Mouse (Mus musculus): ENCODE measurements at regions not wholly inside any gene's neighbourhood (a gene's known extent, or its start where the extent isn't known, plus 50 kb on each side); places are given as distances from the start of the nearest gene placed in this dataset.

DNA sequence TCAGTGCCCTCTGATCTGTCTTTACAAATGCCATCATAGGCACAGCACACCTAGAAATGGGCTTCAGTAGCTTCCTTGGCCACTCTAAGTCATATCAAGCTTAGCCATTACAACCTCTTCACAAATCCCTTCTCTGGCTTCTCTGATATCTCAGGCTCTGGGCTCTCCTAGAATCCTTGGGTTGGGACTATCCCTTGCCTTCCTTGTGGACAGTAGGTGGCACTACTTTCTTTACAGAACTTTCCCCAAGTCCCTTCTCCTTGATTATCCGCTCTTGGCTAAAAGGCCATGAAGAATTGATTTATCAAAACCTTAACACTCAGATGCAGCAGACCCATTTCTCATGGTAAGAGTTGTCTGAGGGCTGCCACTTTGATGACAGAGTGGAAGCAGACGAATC is 96.8 kb upstream of the Vstm2b start:
- no peak for ATAC-seq
- H3K36me3 ChIP-seq (ENCODE audit: control insufficient read depth, insufficient read depth), result no peaks in the 10 kb centered on the region
- no peak overlapping the region for H3K9ac ChIP-seq (replicated peaks; ENCODE audit: low read depth, low read length)
- H3K9me3 ChIP-seq (ENCODE audit: control insufficient read depth, low read length), result no peaks in the 10 kb centered on the region
- WGBS, result 63% methylated on average over 2 of the region's 2 CpGs
- H3K4me2 ChIP-seq (ENCODE audit: low read length), result no peak overlapping the region
- no peaks in the 10 kb centered on the region for H3K4me1 ChIP-seq (replicated peaks; ENCODE audit: control insufficient read depth, insufficient read depth, low read length)
- H3K27me3 ChIP-seq (replicated peaks; ENCODE audit: control insufficient read depth, insufficient read depth, low read length), result no peaks in the 10 kb centered on the region
- no peak overlapping the region for H3K4me3 ChIP-seq (replicated peaks; ENCODE audit: low read length)
- H3K27ac ChIP-seq (ENCODE audit: low read length), result no peak overlapping the region

DNA sequence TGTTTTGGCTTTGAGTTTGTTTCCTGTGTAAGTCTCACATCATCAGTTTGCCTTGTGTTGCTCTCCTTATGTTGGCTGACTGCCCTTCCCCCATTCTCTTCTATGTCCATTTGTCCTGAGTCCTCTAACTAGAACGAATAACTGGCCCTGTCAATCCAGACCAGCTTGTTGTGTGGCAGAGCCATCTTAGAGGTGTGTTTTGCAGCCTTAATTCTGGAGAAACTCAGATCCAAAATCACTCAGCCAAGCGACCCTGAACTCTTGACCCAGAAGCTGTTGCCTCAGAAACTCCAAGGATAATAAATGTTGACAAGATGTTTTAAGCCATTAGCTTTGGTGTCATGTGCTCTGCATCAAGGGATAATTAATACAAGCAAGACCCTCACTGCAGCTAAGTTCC is 92.9 kb upstream of the Vstm2b start:
- no peak overlapping the region for H3K4me2 ChIP-seq (ENCODE audit: low read length)
- no peak overlapping the region for H3K9ac ChIP-seq (replicated peaks; ENCODE audit: low read depth, low read length)
- H3K27me3 ChIP-seq (replicated peaks; ENCODE audit: control insufficient read depth, insufficient read depth, low read length), result no peaks in the 10 kb centered on the region
- H3K9me3 ChIP-seq (ENCODE audit: control insufficient read depth, low read length), result no peaks in the 10 kb centered on the region
- no peak overlapping the region for H3K4me3 ChIP-seq (replicated peaks; ENCODE audit: low read length)
- 49% methylated on average over 2 of the region's 2 CpGs for WGBS
- H3K27ac ChIP-seq (ENCODE audit: low read length), result no peak overlapping the region
- no peak for ATAC-seq
- H3K4me1 ChIP-seq (replicated peaks; ENCODE audit: control insufficient read depth, insufficient read depth, low read length), result no peaks in the 10 kb centered on the region
- H3K36me3 ChIP-seq (ENCODE audit: control insufficient read depth, insufficient read depth), result no peaks in the 10 kb centered on the region

DNA sequence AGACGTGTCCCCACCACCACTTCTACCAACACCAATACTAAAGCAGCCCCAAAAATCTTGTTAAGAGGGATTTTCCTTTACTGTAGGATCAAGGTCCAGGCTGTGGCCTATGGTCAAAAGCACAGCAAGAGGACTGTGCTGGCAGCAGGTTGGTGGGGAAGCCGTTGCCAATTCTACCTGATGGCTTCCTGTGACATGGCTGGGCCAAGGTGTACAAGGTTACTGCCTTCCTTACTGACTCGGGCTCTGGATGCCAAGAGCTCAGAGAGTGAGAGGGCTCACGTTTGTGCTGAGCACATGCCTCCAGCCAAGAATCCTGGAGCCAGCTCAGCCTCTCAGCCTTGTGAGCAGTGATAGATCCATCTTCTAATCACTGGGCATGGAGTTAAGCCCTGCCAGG is 92.3 kb upstream of the Vstm2b start:
- Histone ChIP-seq H3K9me3 (ENCODE audit: control insufficient read depth, low read length) (no peaks in the 10 kb centered on the region), H3K9ac (replicated peaks; ENCODE audit: low read depth, low read length) (no peak overlapping the region)
- 84% methylated on average over 4 of the region's 4 CpGs for WGBS

DNA sequence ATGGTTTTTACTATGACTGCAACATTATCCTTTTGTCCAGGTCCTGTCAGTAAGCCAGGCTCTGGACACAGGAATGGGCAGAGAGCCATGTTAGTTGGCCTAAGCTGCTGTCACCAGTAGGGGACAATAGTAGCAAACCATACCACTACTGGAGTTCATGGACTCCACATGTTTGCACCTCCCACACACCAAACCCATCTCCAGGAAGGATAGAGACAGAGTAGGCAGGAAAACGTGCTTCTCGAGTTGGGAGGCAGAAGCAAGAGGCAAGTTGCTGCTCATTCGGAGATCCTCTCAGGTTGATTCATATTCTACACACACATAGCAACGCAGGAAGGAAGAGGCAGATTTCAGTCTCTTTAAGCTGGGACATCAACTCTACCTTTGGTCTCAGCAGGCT is 85.2 kb upstream of the Vstm2b start:
- Histone ChIP-seq H3K4me2 (ENCODE audit: low read length) (no peak overlapping the region), H3K9me3 (ENCODE audit: control insufficient read depth, low read length) (no peaks in the 10 kb centered on the region; the same call in 1 of the 2 replicates), H3K27me3 (replicated peaks; ENCODE audit: control insufficient read depth, insufficient read depth, low read length) (no peaks in the 10 kb centered on the region), H3K9ac (replicated peaks; ENCODE audit: low read depth, low read length) (no peak overlapping the region), H3K36me3 (ENCODE audit: control insufficient read depth, insufficient read depth) (no peaks in the 10 kb centered on the region), H3K4me1 (replicated peaks; ENCODE audit: control insufficient read depth, insufficient read depth, low read length) (no peaks in the 10 kb centered on the region), H3K4me3 (replicated peaks; ENCODE audit: low read length) (no peak overlapping the region), H3K27ac (ENCODE audit: low read length) (no peak overlapping the region)
- WGBS, result 87% methylated on average over 4 of the region's 4 CpGs
- ATAC-seq, result no peak

More for the DNA sequence above, 92.3 kb upstream of the Vstm2b start:
- Histone ChIP-seq H3K4me1 (replicated peaks; ENCODE audit: control insufficient read depth, insufficient read depth, low read length) (no peaks in the 10 kb centered on the region), H3K36me3 (ENCODE audit: control insufficient read depth, insufficient read depth) (no peaks in the 10 kb centered on the region), H3K4me3 (replicated peaks; ENCODE audit: low read length) (no peak overlapping the region), H3K27me3 (replicated peaks; ENCODE audit: control insufficient read depth, insufficient read depth, low read length) (no peaks in the 10 kb centered on the region), H3K4me2 (ENCODE audit: low read length) (no peak overlapping the region), H3K27ac (ENCODE audit: low read length) (no peak overlapping the region)
- no peak for ATAC-seq

DNA sequence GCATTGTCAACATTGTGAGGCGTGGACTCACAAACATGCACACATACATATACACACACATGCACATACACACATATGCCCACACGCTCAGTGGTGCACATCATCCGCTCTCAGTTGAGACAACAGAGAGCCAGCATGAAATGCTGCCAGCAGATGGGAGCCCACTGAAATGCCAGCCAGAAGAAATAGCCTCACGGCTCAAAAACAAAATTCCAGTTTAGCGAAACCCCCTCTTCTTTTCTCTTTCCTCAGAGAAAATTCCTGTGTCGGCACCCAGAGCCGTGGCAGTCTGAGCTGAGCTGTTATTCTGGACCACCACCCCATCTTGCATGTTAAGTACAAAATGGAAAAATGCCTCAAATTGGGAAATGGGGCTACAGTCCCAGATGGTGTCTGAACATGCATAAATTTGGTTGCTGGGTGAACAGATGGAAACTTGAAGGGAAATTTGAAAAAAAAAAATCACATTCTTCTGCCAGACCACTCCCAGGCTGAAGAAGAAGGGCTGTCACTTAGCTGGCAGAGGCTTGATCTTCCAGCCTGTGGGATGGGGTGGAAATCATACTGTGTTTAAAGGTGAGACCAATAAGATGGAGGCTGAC is 72.9 kb upstream of the Vstm2b start:
- 43% methylated on average over 7 of the region's 7 CpGs for WGBS
- peak; percentile 95 for ATAC-seq
- Histone ChIP-seq H3K4me1 (replicated peaks; ENCODE audit: control insufficient read depth, insufficient read depth, low read length) (peaks cover 18% of the 10 kb centered on the region), H3K9ac (replicated peaks; ENCODE audit: low read depth, low read length) (no peak overlapping the region), H3K27ac (ENCODE audit: low read length) (peak overlapping the region; percentile 88), H3K36me3 (ENCODE audit: control insufficient read depth, insufficient read depth) (no peaks in the 10 kb centered on the region), H3K9me3 (ENCODE audit: control insufficient read depth, low read length) (no peaks in the 10 kb centered on the region), H3K4me2 (ENCODE audit: low read length) (0 out of 2 replicates have a peak overlapping the region, but pooled peaks have one; percentile 22), H3K4me3 (replicated peaks; ENCODE audit: low read length) (no peak overlapping the region), H3K27me3 (replicated peaks; ENCODE audit: control insufficient read depth, insufficient read depth, low read length) (no peaks in the 10 kb centered on the region)

DNA sequence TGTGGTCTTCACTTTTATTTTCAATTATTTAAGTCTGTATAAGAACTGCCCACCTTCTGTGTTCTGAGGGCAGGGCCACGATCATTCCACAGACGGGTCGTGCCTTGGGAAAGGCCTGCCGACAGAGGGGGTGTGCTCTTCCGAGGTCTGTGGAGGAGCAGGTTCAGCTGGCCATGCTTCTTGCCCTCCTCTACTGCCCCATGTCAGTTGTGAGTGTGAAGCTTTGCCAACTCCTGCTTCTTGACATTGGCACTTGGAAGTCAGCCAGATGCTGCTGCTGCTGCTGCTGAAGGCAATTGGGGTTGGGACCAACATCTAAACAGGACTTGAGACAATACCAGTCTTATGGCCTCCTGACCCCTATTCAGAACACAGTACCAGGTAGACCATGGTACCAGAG is 68.6 kb upstream of the Vstm2b start:
- ATAC-seq, result no peak
- Histone ChIP-seq H3K4me2 (ENCODE audit: low read length) (no peak overlapping the region), H3K9ac (replicated peaks; ENCODE audit: low read depth, low read length) (no peak overlapping the region), H3K27ac (ENCODE audit: low read length) (no peak overlapping the region), H3K36me3 (ENCODE audit: control insufficient read depth, insufficient read depth) (no peaks in the 10 kb centered on the region), H3K4me1 (replicated peaks; ENCODE audit: control insufficient read depth, insufficient read depth, low read length) (peaks cover 11% of the 10 kb centered on the region), H3K27me3 (replicated peaks; ENCODE audit: control insufficient read depth, insufficient read depth, low read length) (no peaks in the 10 kb centered on the region), H3K4me3 (replicated peaks; ENCODE audit: low read length) (no peak overlapping the region), H3K9me3 (ENCODE audit: control insufficient read depth, low read length) (no peaks in the 10 kb centered on the region)
- 92% methylated on average over 5 of the region's 5 CpGs for WGBS

DNA sequence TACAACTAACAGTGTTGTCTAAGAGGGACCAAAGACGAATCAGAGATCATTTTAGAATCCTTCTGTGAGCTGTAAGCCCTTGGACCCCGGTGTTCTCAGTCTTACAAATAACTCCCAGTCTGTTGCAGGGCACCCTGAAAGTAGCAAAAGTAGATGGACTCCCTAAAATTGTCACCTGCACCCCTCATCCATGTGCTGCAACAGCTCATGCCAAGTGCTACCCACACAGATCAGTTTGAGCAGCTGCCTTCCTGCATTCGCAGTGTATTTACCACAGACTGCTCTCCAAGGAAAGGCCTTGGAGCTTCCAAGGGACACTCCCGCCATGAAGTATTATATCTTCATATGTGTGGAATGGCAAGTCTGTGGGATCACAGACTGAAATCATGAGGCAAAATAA is 66.5 kb upstream of the Vstm2b start:
- 88% methylated on average over 4 of the region's 4 CpGs for WGBS
- no peak overlapping the region for H3K9ac ChIP-seq (replicated peaks; ENCODE audit: low read depth, low read length)

DNA sequence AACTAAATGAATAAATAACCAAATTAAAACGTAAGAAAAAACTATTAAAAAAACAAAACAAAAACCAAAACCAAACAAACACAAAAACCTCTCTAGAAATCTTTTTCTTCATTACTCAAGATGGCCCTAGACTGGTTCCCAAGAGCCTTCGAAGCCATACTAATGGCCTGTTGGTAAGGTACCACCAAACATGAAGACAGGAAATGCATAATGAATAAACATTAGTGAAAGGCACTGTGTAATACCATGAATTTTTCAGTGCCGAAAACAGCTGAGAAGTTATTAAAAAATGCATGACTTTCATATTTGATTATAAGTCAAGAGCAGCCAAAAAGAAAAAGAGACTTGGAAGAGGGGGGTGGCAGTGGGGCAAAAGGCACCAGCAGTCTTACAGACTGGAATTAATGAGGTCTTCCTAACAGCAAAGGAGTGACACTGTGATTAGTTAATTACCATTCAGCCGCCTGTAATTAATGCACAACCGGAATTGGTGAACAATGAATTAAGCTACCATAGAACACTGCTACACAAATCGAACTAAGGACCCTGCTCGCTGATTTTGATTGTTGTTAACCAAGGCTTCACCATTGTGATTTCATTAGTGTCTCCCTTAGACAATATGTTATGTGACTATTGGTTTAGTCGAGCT is 55.7 kb upstream of the Vstm2b start:
- peak; percentile 90 for ATAC-seq
- Histone ChIP-seq H3K27ac (ENCODE audit: low read length) (peak overlapping the region; percentile 66), H3K4me2 (ENCODE audit: low read length) (no peak overlapping the region), H3K36me3 (ENCODE audit: control insufficient read depth, insufficient read depth) (no peaks in the 10 kb centered on the region), H3K4me1 (replicated peaks; ENCODE audit: control insufficient read depth, insufficient read depth, low read length) (peaks cover 6% of the 10 kb centered on the region), H3K4me3 (replicated peaks; ENCODE audit: low read length) (no peak overlapping the region), H3K9me3 (ENCODE audit: control insufficient read depth, low read length) (no peaks in the 10 kb centered on the region), H3K9ac (replicated peaks; ENCODE audit: low read depth, low read length) (no peak overlapping the region), H3K27me3 (replicated peaks; ENCODE audit: control insufficient read depth, insufficient read depth, low read length) (no peaks in the 10 kb centered on the region)
- WGBS, result 35% methylated on average over 8 of the region's 8 CpGs

More for the DNA sequence above, 66.5 kb upstream of the Vstm2b start:
- Histone ChIP-seq H3K4me2 (ENCODE audit: low read length) (no peak overlapping the region), H3K9me3 (ENCODE audit: control insufficient read depth, low read length) (no peaks in the 10 kb centered on the region), H3K36me3 (ENCODE audit: control insufficient read depth, insufficient read depth) (no peaks in the 10 kb centered on the region), H3K4me3 (replicated peaks; ENCODE audit: low read length) (no peak overlapping the region), H3K27ac (ENCODE audit: low read length) (no peak overlapping the region), H3K4me1 (replicated peaks; ENCODE audit: control insufficient read depth, insufficient read depth, low read length) (no peaks in the 10 kb centered on the region), H3K27me3 (replicated peaks; ENCODE audit: control insufficient read depth, insufficient read depth, low read length) (no peaks in the 10 kb centered on the region)
- no peak for ATAC-seq

DNA sequence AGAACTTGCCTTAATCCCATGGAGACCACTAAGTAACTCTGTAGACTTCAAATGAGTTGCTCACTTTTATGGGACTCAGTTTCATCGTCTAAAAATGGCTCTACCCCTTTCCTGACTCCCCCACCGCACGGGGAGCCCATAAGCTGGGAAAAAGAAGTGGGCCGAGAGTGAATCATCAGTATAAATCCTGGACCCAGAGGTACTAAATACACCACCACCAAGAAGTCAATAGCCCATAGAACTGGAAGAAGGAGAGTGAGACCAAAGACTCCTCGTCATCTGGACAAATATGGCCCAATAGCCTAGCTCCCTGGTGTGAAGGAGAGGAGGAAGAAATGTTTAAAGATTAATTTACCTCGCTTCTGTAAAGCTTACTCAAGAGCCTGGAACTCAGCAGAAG is 51.6 kb upstream of the Vstm2b start:
- no peak for ATAC-seq
- H3K9ac ChIP-seq (replicated peaks; ENCODE audit: low read depth, low read length), result no peak overlapping the region
- peaks cover 6% of the 10 kb centered on the region for H3K4me1 ChIP-seq (replicated peaks; ENCODE audit: control insufficient read depth, insufficient read depth, low read length)
- H3K36me3 ChIP-seq (ENCODE audit: control insufficient read depth, insufficient read depth), result no peaks in the 10 kb centered on the region
- H3K27me3 ChIP-seq (replicated peaks; ENCODE audit: control insufficient read depth, insufficient read depth, low read length), result no peaks in the 10 kb centered on the region
- H3K9me3 ChIP-seq (ENCODE audit: control insufficient read depth, low read length), result no peaks in the 10 kb centered on the region
- H3K4me3 ChIP-seq (replicated peaks; ENCODE audit: low read length), result no peak overlapping the region
- no peak overlapping the region for H3K4me2 ChIP-seq (ENCODE audit: low read length)
- WGBS, result 87% methylated on average over 6 of the region's 6 CpGs
- no peak overlapping the region for H3K27ac ChIP-seq (ENCODE audit: low read length)

Measured in forebrain, embryonic 16.5 days (tissue).